Mouse (Mus musculus) stomach, embryonic 14.5 days (tissue): Measurements from ENCODE around the gene Plin4. TPM values are rescaled to one million over a fixed set of nuclear protein-coding genes. Genes with fewer than 3 reads are reported as not detected.
"Not testable (repeated sequence)": the region's sequence is repeated elsewhere in the genome, so short reads cannot be mapped to it uniquely, and the experiment has no call there.

Experiments used
- ATAC-seq: fragments of 200-750 bp; cut with Nextera tagmentation; 2 replicates; pipeline ENCODE4 v1.8.0; 2017; ENCODE audit warnings: low read depth, moderate TSS enrichment; ENCODE audit not compliant: insufficient number of reproducible peaks, insufficient read depth, low FRiP score
- H3K27ac ChIP-seq: fragments of 300-500 bp; sonication (generic); 2 replicates; pipeline ENCODE4 v1.5.1; 2014; ENCODE audit warnings: mild to moderate bottlenecking, low read length, moderate library complexity, mixed read lengths
- H3K27me3 ChIP-seq: fragments of 300-500 bp; sonication (generic); 2 replicates; pipeline ENCODE4 v1.6.1; 2014; ENCODE audit warnings: low read length, control low read depth, mixed read lengths; ENCODE audit not compliant: control insufficient read depth, insufficient read depth
- H3K36me3 ChIP-seq: fragments of 300-500 bp; sonication (generic); 2 replicates; pipeline ENCODE4 v1.6.1; 2014; ENCODE audit warnings: mild to moderate bottlenecking, control low read depth, low read length, moderate library complexity, mixed read lengths; ENCODE audit not compliant: control insufficient read depth, insufficient read depth
- H3K4me1 ChIP-seq: fragments of 300-500 bp; sonication (generic); 2 replicates; pipeline ENCODE4 v1.6.1; 2014; ENCODE audit warnings: low read length, control low read depth, mixed read lengths; ENCODE audit not compliant: control insufficient read depth, insufficient read depth
- H3K4me2 ChIP-seq: fragments of 300-500 bp; sonication (generic); replicated peaks from 2 replicates; pipeline ENCODE4 v1.6.1; 2014; ENCODE audit warnings: low read depth, low read length, control low read depth
- H3K4me3 ChIP-seq: fragments of 300-500 bp; sonication (generic); 2 replicates; pipeline ENCODE4 v1.5.1; 2014; ENCODE audit warnings: low read depth, low read length, control low read depth
- H3K9ac ChIP-seq: fragments of 300-500 bp; sonication (generic); replicated peaks from 2 replicates; pipeline ENCODE4 v1.6.1; 2014; ENCODE audit warnings: low read depth, mild to moderate bottlenecking, control low read depth, low read length, moderate library complexity, mixed read lengths
- H3K9me3 ChIP-seq: fragments of 300-500 bp; sonication (generic); 2 replicates; pipeline ENCODE4 v1.6.1; 2016; ENCODE audit warnings: low read depth, low read length, control low read depth; ENCODE audit not compliant: control insufficient read depth
- WGBS: fragments of 180-500 bp; shearing (Covaris S2); extraction: QIAGEN DNeasy Blood & Tissue Kit; methylation state at CpG from one replicate; pipeline ENCODE4 v1.1.7; 2014; 5-methylcytosine and 5-hydroxymethylcytosine counted together
- polyA plus RNA-seq: library from polyadenylated mRNA; unstranded; fragments of >200 nt; fragmentation: Nextera tagmentation; extraction: Ambion mirVana; gene quantifications from 2 replicates; pipeline ENCODE4 v1.2.1, GENCODE M21; 2014

Gene Plin4
- polyA plus RNA-seq, 1 experiment from 2014 or later = 0.27 TPM

GRCm38 (mm10) chr17:56072243-56072642 lies 37.4 kb downstream of the Plin4 start:
- peaks cover 9% of the 10 kb centered on the region for H3K4me1 ChIP-seq
- H3K4me3 ChIP-seq = no peak overlapping the region
- WGBS = 90% methylated on average over 5 of the region's 5 CpGs
- no peaks in the 10 kb centered on the region for H3K9me3 ChIP-seq
- no peaks in the 10 kb centered on the region for H3K27me3 ChIP-seq
- H3K27ac ChIP-seq = no peak overlapping the region
- peaks cover 49% of the 10 kb centered on the region for H3K36me3 ChIP-seq
- H3K4me2 ChIP-seq = no peak overlapping the region
- ATAC-seq = no peak
- no peak overlapping the region for H3K9ac ChIP-seq

- no peak overlapping the region for H3K4me3 ChIP-seq
- H3K4me1 ChIP-seq = peaks cover 9% of the 10 kb centered on the region
- no peak overlapping the region for H3K9ac ChIP-seq
- no peak for ATAC-seq
- no peak overlapping the region for H3K4me2 ChIP-seq
- H3K27me3 ChIP-seq = no peaks in the 10 kb centered on the region
- no peak overlapping the region for H3K27ac ChIP-seq
- H3K9me3 ChIP-seq = no peaks in the 10 kb centered on the region
- H3K36me3 ChIP-seq = peaks cover 59% of the 10 kb centered on the region
Measured at GRCm38 (mm10) chr17:56071126-56071525, 38.5 kb downstream of the Plin4 start.

GRCm38 (mm10) chr17:56069066-56069465 lies 40.5 kb downstream of the Plin4 start:
- Histone ChIP-seq H3K27ac (no peak overlapping the region), H3K4me3 (no peak overlapping the region), H3K4me1 (peaks cover 4% of the 10 kb centered on the region; the same call in 1 of the 2 replicates), H3K9me3 (no peaks in the 10 kb centered on the region), H3K36me3 (peaks cover 79% of the 10 kb centered on the region), H3K4me2 (no peak overlapping the region), H3K9ac (no peak overlapping the region), H3K27me3 (no peaks in the 10 kb centered on the region)
- no peak for ATAC-seq
- 96% methylated on average over 14 of the region's 14 CpGs for WGBS

- Histone ChIP-seq H3K4me3 (no peak overlapping the region), H3K27me3 (no peaks in the 10 kb centered on the region), H3K4me1 (no peaks in the 10 kb centered on the region), H3K4me2 (no peak overlapping the region), H3K36me3 (peaks cover 93% of the 10 kb centered on the region), H3K9ac (no peak overlapping the region), H3K9me3 (no peaks in the 10 kb centered on the region), H3K27ac (no peak overlapping the region)
- ATAC-seq = no peak
Measured at GRCm38 (mm10) chr17:56066451-56066850, 43.2 kb downstream of the Plin4 start.

GRCm38 (mm10) chr17:56065715-56066114 lies 43.9 kb downstream of the Plin4 start:
- peaks cover 94% of the 10 kb centered on the region for H3K36me3 ChIP-seq
- not testable (repeated sequence) for H3K4me2 ChIP-seq, H3K4me1 ChIP-seq, ATAC-seq, H3K27me3 ChIP-seq, H3K9me3 ChIP-seq, H3K27ac ChIP-seq, H3K4me3 ChIP-seq, H3K9ac ChIP-seq
- WGBS = 77% methylated on average over 6 of the region's 6 CpGs

- Histone ChIP-seq H3K9me3 (no peaks in the 10 kb centered on the region), H3K27ac (no peak overlapping the region), H3K4me2 (no peak overlapping the region), H3K27me3 (no peaks in the 10 kb centered on the region), H3K9ac (no peak overlapping the region), H3K4me3 (no peak overlapping the region), H3K4me1 (no peaks in the 10 kb centered on the region), H3K36me3 (peaks cover 89% of the 10 kb centered on the region)
- 91% methylated on average over 7 of the region's 7 CpGs for WGBS
- no peak for ATAC-seq
Measured at GRCm38 (mm10) chr17:56062081-56062480, 47.5 kb downstream of the Plin4 start.

- H3K9ac ChIP-seq = no peak overlapping the region
- H3K27me3 ChIP-seq = no peaks in the 10 kb centered on the region
- 85% methylated on average over 11 of the region's 11 CpGs for WGBS
- no peaks in the 10 kb centered on the region for H3K9me3 ChIP-seq
- H3K4me2 ChIP-seq = no peak overlapping the region
- no peaks in the 10 kb centered on the region for H3K4me1 ChIP-seq
- no peak for ATAC-seq
- H3K4me3 ChIP-seq = no peak overlapping the region
- no peak overlapping the region for H3K27ac ChIP-seq
- H3K36me3 ChIP-seq = peaks cover 59% of the 10 kb centered on the region
Measured at GRCm38 (mm10) chr17:56057381-56058120, 52.1 kb downstream of the Plin4 start.

GRCm38 (mm10) chr17:56055945-56056678 lies 53.5 kb downstream of the Plin4 start:
- Histone ChIP-seq H3K9me3 (no peaks in the 10 kb centered on the region), H3K4me1 (no peaks in the 10 kb centered on the region), H3K9ac (no peak overlapping the region), H3K27ac (no peak overlapping the region), H3K4me2 (no peak overlapping the region), H3K36me3 (peaks cover 54% of the 10 kb centered on the region), H3K27me3 (no peaks in the 10 kb centered on the region), H3K4me3 (no peak overlapping the region)
- WGBS = 69% methylated on average over 4 of the region's 4 CpGs
- ATAC-seq = no peak
